Mouse (Mus musculus): ENCODE data around the gene Fsd2.

DNA sequence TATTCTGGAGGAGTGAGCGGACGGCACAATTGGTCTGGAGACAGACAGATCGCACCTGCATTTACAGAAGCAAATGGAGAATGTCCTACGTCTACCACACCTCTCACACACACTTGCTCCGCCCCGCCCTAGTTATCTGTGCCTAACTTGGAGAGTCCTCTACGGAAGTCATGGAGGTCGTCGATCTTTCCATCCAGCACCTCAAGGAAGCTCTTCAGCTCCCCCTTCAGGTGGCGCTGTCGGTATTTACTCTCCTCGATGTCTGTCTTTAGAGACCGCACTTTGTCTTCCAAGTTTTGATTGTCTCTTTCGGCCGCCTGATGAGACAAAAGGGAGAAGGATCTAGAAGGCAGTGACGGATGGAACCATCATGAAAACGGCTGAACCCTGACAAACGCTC is 43.4 kb upstream of the Fsd2 start:
- TF ChIP-seq CTCF (IDR thresholded peaks at IDR 0.05; ENCODE audit: control insufficient read depth, insufficient read depth, insufficient replicate concordance, low read depth, low read length) (peak; percentile 15; the same call in 1 of the 2 replicates), POLR2A (IDR thresholded peaks at IDR 0.05; ENCODE audit: control insufficient read depth, low read depth, low read length) (no peak; the same call in 1 of the 2 replicates)
